12 mouse cellular contexts compared by ENCODE assay signal in genomic region chr19:60074986-60075385, GRCm38 (mm10).
"Had no signal": no experiment of that assay in that cellular context is flagged by ENCODE, and none has a peak within 500 bp of the region (broad histone marks: within the 10 kb centered on the region; RNA-seq: fewer than 3 reads in every experiment).

No protein-coding gene starts in this region.

- H3K27ac ChIP-seq: layer of hippocampus, adult 2 months; limb, embryonic 13.5 days; liver, embryonic 14.5 days; midbrain, embryonic 13.5 days; neural tube, embryonic 15.5 days; stomach, postnatal 0 days had no signal

- DNase-seq: kidney, postnatal 10 days; kidney, postnatal 4 days; left cerebral cortex, postnatal 4 days; lung, adult 18-20 months; right cerebral cortex, adult 18-20 months had no signal

- H3K4me1 ChIP-seq: midbrain, embryonic 13.5 days; neural tube, embryonic 15.5 days had no signal

- H3K4me3 ChIP-seq: layer of hippocampus, adult 2 months; limb, embryonic 13.5 days; midbrain, embryonic 13.5 days; myocyte; neural tube, embryonic 15.5 days had no signal
